1 mouse cellular context compared by ENCODE assay signal in genomic region chr10:36974086-36974675, GRCm38 (mm10).
TF ChIP-seq lines count a peak whose summit lies in the region.

Gene Hdac2 (plus strand): TSS chr10:36974544.

TF ChIP-seq in CH12.LX, 34 proteins besides CTCF, POLR2A, EP300 and RAD21 (continued from another document):
- TF ChIP-seq MXI1 (IDR thresholded peaks at IDR 0.05; ENCODE audit: low read depth, low read length), result peak; percentile 37; the same call in 1 of the 2 replicates
- TF ChIP-seq SIN3A (IDR thresholded peaks at IDR 0.05; ENCODE audit: low read length), result no peak
- no peak for TF ChIP-seq POLR2AphosphoS2 (IDR thresholded peaks at IDR 0.05; ENCODE audit: low read depth, low read length)
- peak; percentile 77 for TF ChIP-seq MYC (IDR thresholded peaks at IDR 0.05; ENCODE audit: low read depth, low read length)
- no peak for TF ChIP-seq JUN (IDR thresholded peaks at IDR 0.05; ENCODE audit: insufficient read depth, low read depth, low read length)
- no peak for TF ChIP-seq E2F4 (IDR thresholded peaks at IDR 0.05; ENCODE audit: insufficient replicate concordance, low read depth, low read length)
- TF ChIP-seq ELF1 (IDR thresholded peaks at IDR 0.05; ENCODE audit: low read depth, low read length), result no peak; the same call in 1 of the 2 replicates
- peak; percentile 93 for TF ChIP-seq CHD2 (IDR thresholded peaks at IDR 0.05; ENCODE audit: low read length)
- TF ChIP-seq TBP (conservative IDR thresholded peaks at IDR 0.05; ENCODE audit: low read depth, low read length), result 0 out of 2 replicates have a peak, but pooled peaks have one; percentile 39
- TF ChIP-seq NRF1 (IDR thresholded peaks at IDR 0.05; ENCODE audit: low read depth, low read length), result peak; percentile 86
- TF ChIP-seq JUND (conservative IDR thresholded peaks at IDR 0.05; ENCODE audit: low read depth, low read length), result no peak; the same call in 1 of the 2 replicates
- TF ChIP-seq MAFK (IDR thresholded peaks at IDR 0.05; ENCODE audit: insufficient replicate concordance, low read length), result no peak
- no peak; the same call in 1 of the 2 replicates for TF ChIP-seq RCOR1 (conservative IDR thresholded peaks at IDR 0.05; ENCODE audit: low read depth, low read length)
- TF ChIP-seq ZNF384 (IDR thresholded peaks at IDR 0.05; ENCODE audit: low read depth, low read length), result no peak
- peak; percentile 69 for TF ChIP-seq HCFC1 (IDR thresholded peaks at IDR 0.05; ENCODE audit: low read depth, low read length)
- TF ChIP-seq MAZ (IDR thresholded peaks at IDR 0.05; ENCODE audit: low read depth, low read length), result no peak
- TF ChIP-seq ZMIZ1 (IDR thresholded peaks at IDR 0.05; ENCODE audit: low read depth, low read length), result peak; percentile 43
- no peak for TF ChIP-seq GABPA (IDR thresholded peaks at IDR 0.05; ENCODE audit: insufficient replicate concordance, low read depth, low read length)
- TF ChIP-seq PAX5 (IDR thresholded peaks at IDR 0.05; ENCODE audit: low read length), result no peak
- TF ChIP-seq IRF4 (IDR thresholded peaks at IDR 0.05; ENCODE audit: low read depth, low read length), result peak; percentile 31; the same call in 1 of the 2 replicates
- TF ChIP-seq MEF2A (IDR thresholded peaks at IDR 0.05; ENCODE audit: borderline replicate concordance, low read depth, low read length), result peak; percentile 48; the same call in 1 of the 2 replicates
- no peak for TF ChIP-seq USF1 (IDR thresholded peaks at IDR 0.05; ENCODE audit: low read depth, low read length)
